Mouse (Mus musculus): Measurements from ENCODE around the gene Stx5a.

Gene Stx5a

DNA sequence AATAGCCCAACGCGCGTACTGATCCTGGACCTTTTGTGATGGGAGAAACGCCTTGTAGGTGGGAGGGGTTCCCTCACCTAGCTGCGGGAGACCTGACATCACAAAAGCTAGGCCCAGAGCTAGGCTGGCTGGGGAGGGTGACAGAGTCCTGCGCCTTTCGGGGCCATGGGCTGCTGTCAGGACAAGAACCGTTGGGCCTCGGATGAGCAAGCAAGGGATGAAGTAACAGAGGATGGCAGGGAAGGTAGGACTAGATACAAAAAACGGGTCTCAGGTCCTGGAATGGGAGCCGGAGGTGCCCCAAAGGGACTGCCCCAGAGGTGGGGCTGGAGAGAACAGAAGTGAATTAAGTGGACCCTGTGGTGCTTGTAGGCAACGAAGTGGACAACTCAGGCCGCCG is 610 bp upstream of the Stx5a start, which contains the start of gene 1700092M07Rik:
TSS of gene 1700092M07Rik (plus strand) at position 116 of the 400 bp plus-strand sequence.
- DNase-seq (ENCODE audit: low read depth, low spot score), result no peak

DNA sequence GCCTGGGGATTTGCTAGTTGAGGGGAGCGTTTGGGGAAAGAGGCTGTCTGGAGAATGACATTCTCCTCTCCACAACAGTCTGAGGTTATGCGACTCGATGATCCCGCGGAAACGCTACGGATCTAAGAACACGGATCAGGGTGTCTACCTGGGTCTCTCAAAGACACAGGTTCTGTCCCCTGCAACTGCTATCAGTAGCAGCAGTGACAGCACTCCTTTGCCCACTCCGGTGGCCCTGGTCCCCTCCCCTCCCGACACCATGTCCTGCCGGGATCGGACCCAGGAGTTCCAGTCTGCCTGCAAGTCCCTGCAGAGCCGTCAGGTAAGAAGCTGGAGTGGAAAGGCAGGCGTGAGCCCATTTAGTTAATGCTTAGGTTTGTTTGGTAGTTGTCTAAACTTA is 963 bp downstream of the Stx5a start:
- DNase-seq (ENCODE audit: low read depth, low spot score), result no peak

DNA sequence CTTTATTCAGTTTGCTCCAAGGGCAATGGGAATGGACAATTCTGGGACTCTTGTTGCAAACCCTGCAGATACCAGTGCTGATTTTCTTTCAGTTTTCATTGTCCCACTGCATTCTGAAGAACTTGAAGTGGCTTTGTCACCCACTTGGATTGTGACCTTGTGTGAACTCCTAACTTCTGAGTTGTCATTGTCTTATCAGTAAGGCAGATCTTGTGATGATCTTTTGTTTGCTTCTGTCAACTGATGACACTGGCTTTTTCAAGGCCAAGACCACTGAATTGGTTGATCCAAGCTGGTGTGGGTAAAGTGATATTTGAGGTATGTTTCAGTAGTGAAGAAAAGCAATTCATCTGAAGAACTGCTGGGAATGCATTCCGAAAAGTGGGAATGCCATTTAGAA is 4.2 kb downstream of the Stx5a start:
- no peak for DNase-seq (ENCODE audit: low read depth, low spot score)

DNA sequence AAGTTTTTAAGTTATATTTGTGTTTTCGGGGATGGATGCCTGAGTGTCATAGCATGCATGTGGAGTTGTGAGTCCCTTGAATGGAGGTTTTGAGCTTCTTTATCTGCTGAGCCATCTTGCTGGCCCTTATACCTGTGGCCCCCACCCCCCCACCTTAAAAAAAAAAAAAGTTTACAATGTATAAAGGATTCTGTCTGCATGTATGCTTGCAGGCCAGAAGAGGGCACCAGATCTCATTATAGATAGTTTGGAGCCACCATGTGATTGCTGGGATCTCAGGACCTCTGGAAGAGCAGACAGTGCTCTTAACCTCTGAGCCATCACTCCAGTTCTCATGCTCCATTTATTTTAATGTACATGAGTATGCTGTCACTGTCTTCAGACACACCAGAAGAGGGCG is 6.2 kb downstream of the Stx5a start:
- no peak for DNase-seq (ENCODE audit: low read depth, low spot score)

DNA sequence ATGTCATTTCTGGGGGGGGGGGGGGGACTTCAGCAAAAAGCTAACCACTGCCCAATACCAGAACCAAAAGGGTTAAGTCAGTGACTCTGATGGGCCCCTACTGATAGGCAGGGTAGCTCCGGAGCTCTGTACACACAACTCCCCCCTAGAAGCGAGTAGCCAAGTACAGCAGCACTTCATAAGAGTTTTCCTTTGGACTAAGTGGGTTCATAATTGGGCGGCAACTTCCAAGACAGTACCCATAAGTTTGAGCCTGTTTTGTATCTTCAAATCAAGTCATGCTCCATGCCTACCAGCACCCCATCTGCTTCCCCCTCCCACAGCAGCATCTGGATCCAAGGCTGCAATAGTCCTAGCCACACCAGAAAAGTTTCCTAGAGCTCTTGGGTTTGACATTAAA is 14.4 kb downstream of the Stx5a start:
- no peak for DNase-seq (ENCODE audit: low read depth, low spot score)

DNA sequence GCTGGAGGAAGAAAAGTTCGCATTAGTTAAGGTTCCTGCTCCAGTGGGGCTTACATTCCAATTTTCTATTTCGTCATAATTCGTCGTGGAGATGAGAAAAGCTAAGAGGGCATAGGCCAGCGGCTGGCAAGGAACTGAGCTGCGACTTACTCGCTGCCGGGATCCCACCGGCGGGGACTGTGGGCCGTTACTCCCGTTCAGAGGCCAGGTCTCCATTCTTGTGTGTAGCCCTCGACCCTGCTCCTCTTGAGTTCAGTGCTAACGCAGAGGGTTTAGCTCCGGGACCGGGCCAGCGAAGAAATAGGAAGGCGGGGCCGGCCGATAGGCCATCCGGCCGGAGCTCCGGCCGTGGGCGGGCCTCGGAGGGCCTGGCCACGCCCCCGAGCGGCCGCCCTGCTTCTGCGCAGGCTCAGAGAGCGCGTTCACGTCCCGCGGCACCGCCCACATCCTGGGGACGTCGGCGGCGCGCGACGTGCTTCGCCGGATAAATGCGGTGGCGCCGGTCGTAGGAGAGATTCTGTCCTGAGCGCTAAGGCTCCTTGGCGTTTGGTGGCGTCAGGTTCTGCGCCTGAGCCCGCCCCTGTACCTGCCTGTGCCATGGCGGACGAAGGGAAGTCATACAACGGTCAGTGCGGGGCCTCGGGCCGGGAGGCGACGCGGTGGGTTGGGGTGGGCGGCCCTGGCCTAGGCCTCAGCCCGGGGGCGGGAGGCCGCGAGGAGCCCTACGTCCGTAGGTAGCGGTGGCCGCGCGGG is 15.6 kb downstream of the Stx5a start, which contains the start of gene Nxf1:
TSS of gene Nxf1 (plus strand) at position 439 of the 753 bp plus-strand sequence.
- peak; percentile 95 for DNase-seq (ENCODE audit: low read depth, low spot score)

DNA sequence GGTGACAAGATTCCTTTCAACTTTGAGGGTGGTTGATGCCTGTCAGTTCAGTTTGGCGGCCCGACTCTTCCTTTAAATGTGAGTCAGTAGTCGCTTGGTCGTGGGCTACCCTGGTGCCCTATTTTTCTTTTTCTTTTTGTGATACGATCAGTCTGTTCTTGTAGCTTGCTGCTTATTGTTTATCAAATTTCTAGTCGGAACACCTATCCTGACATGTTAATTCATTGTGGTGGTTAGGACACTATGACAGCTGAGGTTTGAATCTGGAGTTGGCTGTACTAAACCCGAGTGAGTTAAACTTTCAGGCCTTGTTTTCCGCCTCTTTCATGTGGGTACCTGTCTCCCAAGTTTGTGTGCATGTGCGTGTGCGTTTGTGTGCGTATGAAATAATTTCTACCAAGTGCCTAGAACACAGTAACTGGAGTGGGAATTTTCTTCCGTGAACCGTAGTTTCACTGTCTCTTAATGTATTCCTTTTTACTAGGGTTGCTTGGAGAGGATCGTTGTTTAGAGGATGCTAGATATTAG is 16.3 kb downstream of the Stx5a start:
- no peak for DNase-seq (ENCODE audit: low read depth, low spot score)

DNA sequence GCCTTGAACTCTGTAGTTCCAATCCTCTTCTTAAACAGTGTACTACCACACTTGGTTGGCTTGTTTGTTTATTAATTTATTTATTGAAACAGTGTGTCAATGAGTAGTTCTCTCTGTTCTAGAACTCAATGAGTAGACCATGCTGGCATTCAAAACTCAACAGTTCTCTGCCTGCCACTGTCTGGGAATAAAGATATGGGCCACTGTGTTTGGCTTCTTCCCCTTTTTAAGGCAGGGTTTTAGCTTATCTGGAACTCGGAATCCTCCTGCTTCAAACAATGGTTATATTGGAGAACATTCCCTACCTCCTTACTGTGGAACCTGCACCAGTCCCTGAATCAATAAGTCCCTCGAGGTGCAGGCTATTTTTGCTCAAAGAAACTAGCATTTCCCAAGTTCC is 17.7 kb downstream of the Stx5a start:
- DNase-seq (ENCODE audit: low read depth, low spot score), result no peak

DNA sequence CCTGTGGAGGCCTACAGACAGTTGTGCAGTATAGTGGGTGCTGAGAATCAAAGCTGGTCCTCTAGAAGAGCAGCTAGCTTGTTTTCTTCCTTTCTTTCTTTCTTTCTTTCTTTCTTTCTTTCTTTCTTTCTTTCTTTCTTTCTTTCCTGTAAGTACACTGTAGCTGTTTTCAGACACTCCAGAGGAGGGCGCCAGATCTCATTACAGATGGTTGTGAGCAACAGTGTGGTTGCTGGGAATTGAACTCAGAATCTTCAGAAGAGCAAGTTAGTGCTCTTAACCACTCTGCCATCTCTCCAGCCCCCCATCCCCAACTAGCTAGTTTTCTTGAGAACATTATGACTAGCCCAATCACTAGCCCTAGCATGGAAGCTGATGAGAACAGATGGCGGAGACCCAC is 19.5 kb downstream of the Stx5a start:
- no peak for DNase-seq (ENCODE audit: low read depth, low spot score)

DNA sequence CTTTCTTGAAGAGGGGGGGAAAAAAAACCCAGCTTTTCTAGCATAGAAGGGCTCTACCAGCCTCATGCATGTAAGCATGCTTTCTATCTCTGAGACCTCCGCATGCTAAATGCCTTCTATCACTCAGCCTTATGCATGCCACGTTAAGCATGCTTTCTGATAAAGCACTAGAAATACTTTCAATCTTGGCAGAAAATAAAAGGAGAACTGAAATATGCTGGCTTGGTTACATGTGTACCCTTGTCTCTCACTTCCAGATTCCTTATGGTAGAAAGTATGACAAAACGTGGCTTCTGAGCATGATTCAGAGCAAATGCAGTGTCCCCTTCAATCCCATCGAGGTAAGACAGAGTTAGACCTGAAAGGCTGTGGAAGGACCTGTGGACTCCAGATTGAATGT is 22.1 kb downstream of the Stx5a start:
- DNase-seq (ENCODE audit: low read depth, low spot score), result no peak

DNA sequence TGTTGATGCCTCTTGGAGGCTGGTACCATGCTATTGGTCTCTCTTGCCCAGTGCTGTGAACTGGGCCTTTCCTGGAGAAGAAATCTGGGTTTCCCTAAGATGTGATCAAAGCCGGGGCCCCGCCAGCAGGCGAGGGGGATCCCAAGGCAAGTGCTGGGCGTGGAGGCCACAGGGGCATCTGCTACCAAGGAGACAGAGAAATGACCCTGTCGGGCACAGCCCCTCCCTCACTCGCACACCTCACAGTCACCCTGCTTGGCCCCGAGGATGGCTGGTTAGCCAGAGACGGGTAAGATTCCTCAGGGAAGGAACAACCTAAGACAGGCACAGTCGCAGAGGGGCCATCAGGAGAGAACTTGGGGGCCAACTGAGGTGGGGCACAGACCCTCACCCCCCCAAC is 24.3 kb downstream of the Stx5a start:
- no peak for DNase-seq (ENCODE audit: low read depth, low spot score)

DNA sequence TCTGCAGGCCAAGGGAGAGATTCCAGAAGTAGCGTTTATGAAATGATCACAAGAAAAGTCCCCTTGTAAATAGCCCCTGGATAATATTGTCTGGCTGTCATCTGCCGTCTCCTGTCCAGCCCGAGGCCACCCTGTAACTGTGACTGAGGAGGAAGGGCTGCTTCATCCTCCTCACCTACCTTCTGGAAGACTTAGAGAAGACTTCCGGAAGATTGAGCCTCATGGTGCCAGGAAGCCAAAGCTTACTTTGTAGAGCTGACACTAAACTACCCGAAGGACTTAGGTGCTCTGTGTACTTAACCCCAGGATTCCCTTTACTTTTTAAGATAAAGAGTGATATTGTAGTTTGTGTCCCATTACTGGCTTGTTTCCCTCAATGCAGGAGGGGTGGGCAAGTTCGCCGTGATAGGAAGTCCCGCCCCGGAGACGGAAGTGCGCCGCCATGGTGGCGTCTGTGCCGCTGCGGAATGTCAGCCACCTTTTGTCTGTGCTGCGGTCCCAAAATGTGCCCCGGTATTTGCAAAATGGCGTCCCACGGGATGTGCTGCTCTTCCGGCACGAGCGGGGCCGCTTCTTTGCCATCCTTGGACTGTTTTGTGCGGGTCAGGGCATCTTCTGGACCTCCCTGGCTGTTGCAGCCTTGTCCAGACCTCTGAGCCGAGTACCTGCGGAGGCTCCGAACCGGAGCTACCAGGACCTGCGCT is 29.5 kb downstream of the Stx5a start, which contains the start of gene Tmem223:
TSS of gene Tmem223 (plus strand) at position 430 of the 704 bp plus-strand sequence.
- DNase-seq (ENCODE audit: low read depth, low spot score), result peak; percentile 73

DNA sequence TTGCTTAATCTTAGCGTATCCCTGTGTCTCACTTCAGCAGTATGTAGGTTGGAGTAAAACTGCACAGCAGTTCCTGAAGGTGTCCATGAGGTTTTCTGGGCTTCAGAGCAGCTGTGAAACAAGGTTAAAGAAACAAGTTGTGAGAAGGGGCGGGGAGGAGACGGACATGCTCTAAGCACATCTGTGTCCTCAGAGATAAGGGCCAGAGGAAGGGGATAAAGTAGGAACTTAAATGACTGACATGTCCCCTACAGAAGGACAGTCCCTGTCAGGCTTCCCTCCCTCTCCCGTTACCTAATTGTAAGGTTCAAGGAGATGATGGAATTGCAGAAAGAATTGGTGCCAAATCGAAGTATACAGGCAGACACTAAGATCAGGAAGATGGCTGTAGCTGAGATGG is 31.8 kb downstream of the Stx5a start:
- DNase-seq (ENCODE audit: low read depth, low spot score), result no peak

DNA sequence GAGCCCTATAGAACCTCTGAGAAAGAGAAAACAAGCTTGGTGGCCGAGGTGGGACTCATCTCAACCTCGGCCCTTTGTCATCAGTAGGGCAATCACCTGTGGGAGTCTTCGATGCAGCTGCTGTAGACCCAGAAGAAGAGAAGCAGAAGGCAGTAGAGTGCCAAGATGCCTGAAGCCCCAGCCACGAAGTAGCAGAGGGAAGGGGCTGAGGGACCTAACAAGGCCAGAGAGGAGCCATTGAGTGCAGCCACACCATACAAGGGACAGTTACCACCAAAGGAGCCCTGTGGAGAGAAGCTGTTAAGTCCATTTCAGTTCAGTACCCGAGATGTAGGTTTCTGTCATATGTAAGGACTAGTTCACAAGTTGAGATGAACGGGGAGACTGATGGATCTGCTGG is 32.2 kb downstream of the Stx5a start:
- no peak for DNase-seq (ENCODE audit: low read depth, low spot score)

DNA sequence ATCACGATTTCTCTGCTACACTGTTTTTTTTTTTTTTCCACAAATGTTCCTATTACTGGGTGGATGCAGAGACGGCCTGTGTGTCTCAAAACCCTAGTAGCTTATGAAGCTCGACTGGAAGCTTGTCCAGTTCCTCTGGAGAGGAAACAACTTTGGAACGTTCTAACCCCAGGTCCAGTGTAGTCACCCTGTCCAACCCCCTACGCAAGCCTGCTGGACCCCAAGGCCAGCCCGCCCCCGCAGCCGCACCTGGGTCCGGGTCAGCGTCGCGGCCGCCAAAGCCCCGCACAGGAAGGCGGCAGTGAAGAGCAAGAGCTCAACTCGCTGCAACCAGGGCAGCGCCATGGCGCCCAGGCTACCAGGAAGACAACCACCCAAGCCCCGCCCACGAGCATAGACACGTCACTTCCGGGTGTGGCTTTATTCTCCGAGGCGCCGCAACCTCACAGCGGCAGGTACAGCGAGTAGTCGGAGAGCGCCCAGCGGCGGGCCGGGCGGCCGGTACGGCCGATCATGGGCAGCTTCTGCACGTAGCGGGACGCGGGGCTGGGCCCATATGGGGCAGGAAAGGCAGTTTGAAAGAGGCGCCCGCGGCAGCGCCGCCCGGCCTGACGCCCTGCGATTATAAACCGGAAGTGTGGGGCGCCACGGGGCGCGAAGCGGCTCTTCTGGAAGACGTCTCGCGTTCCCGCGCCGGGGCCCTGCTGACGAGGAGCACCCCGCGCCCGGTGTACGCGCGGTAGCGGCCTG is 33.0 kb downstream of the Stx5a start, which contains the start of gene Tmem179b:
TSS of gene Tmem179b (minus strand) at position 382 of the 750 bp plus-strand sequence.
- DNase-seq (ENCODE audit: low read depth, low spot score), result peak; percentile 94

DNA sequence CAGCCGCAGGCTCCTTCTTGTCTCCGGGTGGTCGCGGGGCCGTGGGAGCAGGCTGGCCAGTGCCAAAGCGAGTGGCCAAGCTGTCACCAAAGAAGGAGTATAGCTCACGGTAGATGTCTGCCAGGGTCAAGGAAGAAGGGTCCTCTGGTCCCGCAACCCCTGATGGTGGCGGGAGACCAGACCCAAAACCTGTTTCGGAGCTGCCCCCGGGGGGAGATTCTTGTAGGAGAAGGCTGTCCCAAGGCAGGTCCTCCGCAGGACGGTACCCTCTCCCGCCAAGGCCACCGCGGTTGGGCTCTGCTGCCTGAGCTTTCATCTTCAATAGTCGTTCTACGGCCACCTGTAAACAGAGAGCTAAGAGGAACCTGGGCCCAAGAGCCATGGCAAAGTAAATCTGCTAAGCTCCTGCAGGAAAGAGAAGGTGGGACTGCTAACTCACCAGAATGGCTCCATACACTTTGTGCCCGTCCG is 33.8 kb downstream of the Stx5a start:
- DNase-seq (ENCODE audit: low read depth, low spot score), result no peak

DNA sequence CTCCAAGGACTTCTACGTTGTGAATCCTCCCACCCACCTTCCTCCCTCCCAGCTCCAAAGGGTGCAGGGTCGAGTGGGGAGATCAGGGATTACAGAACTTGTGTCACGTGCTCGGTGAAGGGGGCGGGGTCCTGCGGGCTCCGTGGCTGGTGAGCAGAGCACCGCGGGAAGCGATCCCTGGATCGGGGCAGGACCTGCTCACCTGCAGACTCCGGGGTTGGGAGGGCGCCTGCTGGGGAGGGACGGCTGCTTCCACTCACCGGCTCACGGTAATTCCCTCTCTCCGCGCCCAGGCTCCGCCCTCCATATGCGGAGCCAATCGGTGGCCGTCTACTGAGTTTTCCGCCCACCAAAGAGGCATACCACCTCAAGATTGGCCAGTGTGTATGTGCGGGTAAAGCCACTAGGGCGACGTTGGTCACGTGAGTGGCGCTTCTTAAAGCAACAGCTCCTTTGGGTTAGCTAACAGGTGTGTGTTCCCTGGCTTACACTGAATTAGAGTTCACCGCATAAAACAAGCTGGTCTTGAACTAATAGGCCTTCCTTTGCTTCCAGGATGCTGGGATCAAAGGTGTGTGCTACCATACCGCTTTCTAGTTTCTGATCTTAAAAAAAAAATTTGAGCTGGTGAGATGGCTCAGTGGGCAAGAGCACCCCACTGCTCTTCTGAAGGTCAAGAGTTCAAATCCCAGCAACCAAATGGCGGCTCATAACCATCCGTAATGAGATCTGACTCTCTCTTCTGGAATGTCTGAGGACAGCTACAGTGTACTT is 45.0 kb downstream of the Stx5a start, which contains the start of gene Taf6l:
TSS of gene Taf6l (minus strand) at position 410 of the 774 bp plus-strand sequence.
- DNase-seq (ENCODE audit: low read depth, low spot score), result peak; percentile 94

DNA sequence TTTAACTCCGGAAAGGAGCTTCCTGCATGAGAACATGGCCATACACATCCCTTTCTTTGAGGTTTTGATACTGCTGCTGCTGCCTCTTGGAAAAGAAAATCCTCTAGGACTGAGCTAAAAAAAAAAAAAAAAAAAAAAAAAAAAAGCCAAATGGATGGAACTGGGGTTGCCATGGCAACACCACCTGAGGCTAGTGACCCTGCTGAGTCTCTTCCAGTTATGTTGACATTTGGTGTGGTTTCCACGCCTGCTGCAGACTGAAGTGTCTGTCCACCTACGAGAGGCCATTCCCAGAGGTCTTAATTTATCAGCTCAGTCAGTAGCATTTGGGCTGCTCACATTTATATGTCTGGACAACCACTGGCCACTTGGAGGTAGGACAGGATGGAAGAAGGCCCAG is 47.3 kb downstream of the Stx5a start:
- DNase-seq (ENCODE audit: low read depth, low spot score), result peak; percentile 55

DNA sequence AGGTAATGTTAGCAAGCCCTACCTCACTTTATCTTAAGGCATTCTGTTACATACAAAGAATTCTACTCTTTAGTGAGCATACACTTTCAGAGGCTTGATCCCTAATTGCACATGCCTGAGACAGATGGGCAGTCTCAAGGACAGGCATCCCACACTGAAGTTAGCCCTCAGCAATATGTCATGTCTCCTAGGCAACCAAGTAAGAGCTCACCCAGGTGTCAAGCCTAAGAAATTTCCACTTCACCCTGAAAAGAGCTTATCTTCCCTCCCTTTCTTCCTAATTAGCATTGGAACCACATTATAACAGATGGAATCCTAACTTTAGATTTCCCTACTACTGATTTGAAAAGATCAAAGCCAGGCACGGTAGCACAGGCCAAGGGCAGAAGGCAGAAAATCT is 48.0 kb downstream of the Stx5a start:
- DNase-seq (ENCODE audit: low read depth, low spot score), result no peak

DNA sequence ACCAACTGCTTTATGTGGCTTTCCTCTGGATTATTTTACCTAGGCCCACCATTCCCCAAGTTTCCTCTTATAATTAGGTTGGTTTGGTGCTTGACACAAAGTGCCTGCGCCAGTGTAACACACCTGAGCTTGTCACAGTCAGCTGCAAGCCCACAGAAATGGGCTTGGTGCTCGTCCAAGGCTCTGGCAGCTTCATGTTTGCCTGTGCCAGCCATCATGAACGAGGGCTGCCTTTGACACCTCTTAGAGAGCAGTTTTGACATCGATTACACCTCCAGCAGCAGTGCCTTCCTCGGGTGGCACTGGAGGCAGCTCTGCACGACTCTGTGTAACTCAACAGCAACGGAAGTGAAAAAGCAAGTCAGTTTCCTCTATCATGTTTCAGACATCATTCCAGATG is 49.0 kb downstream of the Stx5a start:
- no peak for DNase-seq (ENCODE audit: low read depth, low spot score)

All from forelimb bud, embryonic 11.5 days (tissue).